Mouse (Mus musculus): ENCODE measurements around the gene Cybb. TPM values are rescaled to one million over a fixed set of nuclear protein-coding genes. Genes with fewer than 3 reads are reported as not detected.

Cybb gene
- polyA plus RNA-seq, 1 experiment from 2014 or later: 0.67 TPM

GRCm38 (mm10) chrX:9439257-9439656, 48.3 kb downstream of the Cybb start:
- 85% methylated on average over 2 of the region's 2 CpGs for WGBS (ENCODE audit: insufficient replicate concordance)
- no peaks in the 10 kb centered on the region for H3K4me1 ChIP-seq (ENCODE audit: control insufficient read depth, insufficient read depth, low read length)
- no peak for ATAC-seq (replicated peaks; ENCODE audit: insufficient number of reproducible peaks, low FRiP score, low TSS enrichment)
- H3K27ac ChIP-seq (ENCODE audit: low read depth, low read length): no peak overlapping the region
- H3K36me3 ChIP-seq (ENCODE audit: control insufficient read depth, insufficient read depth, low read length): no peaks in the 10 kb centered on the region
- H3K4me2 ChIP-seq: no peak overlapping the region
- H3K9ac ChIP-seq (ENCODE audit: low read depth, low read length): no peak overlapping the region
- H3K9me3 ChIP-seq (replicated peaks; ENCODE audit: control insufficient read depth, low read length): no peaks in the 10 kb centered on the region
- no peaks in the 10 kb centered on the region for H3K27me3 ChIP-seq (ENCODE audit: control insufficient read depth, insufficient read depth, low read length)
- H3K4me3 ChIP-seq (ENCODE audit: low read depth, low read length): no peak overlapping the region

GRCm38 (mm10) chrX:9413889-9414288, 73.7 kb downstream of the Cybb start:
- Histone ChIP-seq H3K4me2 (no peak overlapping the region), H3K27ac (ENCODE audit: low read depth, low read length) (no peak overlapping the region), H3K27me3 (ENCODE audit: control insufficient read depth, insufficient read depth, low read length) (no peaks in the 10 kb centered on the region), H3K4me1 (ENCODE audit: control insufficient read depth, insufficient read depth, low read length) (no peaks in the 10 kb centered on the region), H3K9me3 (replicated peaks; ENCODE audit: control insufficient read depth, low read length) (no peaks in the 10 kb centered on the region), H3K36me3 (ENCODE audit: control insufficient read depth, insufficient read depth, low read length) (no peaks in the 10 kb centered on the region), H3K4me3 (ENCODE audit: low read depth, low read length) (no peak overlapping the region), H3K9ac (ENCODE audit: low read depth, low read length) (no peak overlapping the region)
- 70% methylated on average over 5 of the region's 5 CpGs for WGBS (ENCODE audit: insufficient replicate concordance)
- no peak for ATAC-seq (replicated peaks; ENCODE audit: insufficient number of reproducible peaks, low FRiP score, low TSS enrichment)

Other genes with a start within 250 kb of the Cybb start
- gene Gm14862, start 230.9 kb downstream of the Cybb start, polyA plus RNA-seq (2014; fragmentation: Nextera tagmentation; extraction: Ambion mirVana): 0.56 and 0.94 TPM in 2 replicates
- 8.9 and 10.6 TPM in 2 replicates for gene Xk, start 215.0 kb downstream of the Cybb start, polyA plus RNA-seq (2014; fragmentation: Nextera tagmentation; extraction: Ambion mirVana)
- 0.99 TPM in 1 of 2 replicates, not detected in the other for gene H2al1m, start 204.0 kb downstream of the Cybb start, polyA plus RNA-seq (2014; fragmentation: Nextera tagmentation; extraction: Ambion mirVana)
- gene H2al1k, start 137.1 kb downstream of the Cybb start, polyA plus RNA-seq (2014; fragmentation: Nextera tagmentation; extraction: Ambion mirVana): not detected in 2 replicates
- not detected in 2 replicates for gene H2al1o, start 84.6 kb upstream of the Cybb start, polyA plus RNA-seq (2014; fragmentation: Nextera tagmentation; extraction: Ambion mirVana)
- 54.9 and 62.3 TPM in 2 replicates for gene Dynlt3, start 175.2 kb upstream of the Cybb start, polyA plus RNA-seq (2014; fragmentation: Nextera tagmentation; extraction: Ambion mirVana)